Mouse (Mus musculus) megakaryocyte, adult 5-6 weeks (primary cell): Measurements from ENCODE around the gene Zfp629. TPM values are rescaled to one million over a fixed set of nuclear protein-coding genes. Genes with fewer than 3 reads are reported as not detected.
A peak's percentile ranks its signal among the peaks of the same experiment; 100 is the strongest.
"Not testable (repeated sequence)": the region's sequence is repeated elsewhere in the genome, so short reads cannot be mapped to it uniquely, and the experiment has no call there.

Source experiments
- ATAC-seq: 2 replicates; pipeline ENCODE4 v1.8.0; 2016; ENCODE audit warnings: mild to moderate bottlenecking, inconsistent platforms; ENCODE audit not compliant: poor library complexity, severe bottlenecking
- total RNA-seq, 2 experiments: library from RNA; stranded (forward) in 1 of 2; stranded (reverse) in 1 of 2; fragments of 153-499, 151-499 nt in 1 of 2; fragments of 221-1000, 200-1000 nt in 1 of 2; gene quantifications; 2 replicates each; pipeline versions ENCODE4 v1.2.3 to v1.2.4; 2015 to 2017

Gene Zfp629
- 3.5 TPM in 2 replicates for total RNA-seq (2015)
- total RNA-seq (2017): 4.2 and 5.8 TPM in 2 replicates

GRCm38 (mm10) chr7:127614891-127615843, at the start of gene Zfp629:
Gene Zfp629 (minus strand): TSS chr7:127615797.
- peak; percentile 41 for ATAC-seq

DNA sequence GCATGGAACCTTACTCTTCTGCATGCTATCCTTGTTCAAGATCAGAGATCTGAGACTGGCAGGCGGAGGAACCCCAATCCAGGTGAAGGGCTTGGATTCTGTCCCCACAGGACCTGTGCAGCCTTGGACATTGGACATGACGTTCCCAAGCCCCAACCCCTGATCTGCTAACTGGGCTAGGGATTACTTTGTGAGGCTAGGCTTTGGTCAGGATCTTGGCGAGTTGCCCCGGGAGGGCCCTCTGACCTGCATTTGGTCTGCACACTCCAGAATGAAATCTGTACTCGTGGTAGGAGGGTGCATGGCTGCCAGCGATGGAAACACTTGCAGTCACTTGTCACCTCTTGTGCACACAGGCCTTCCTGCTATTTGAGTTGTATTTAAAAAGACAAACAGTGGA, 47.3 kb upstream of the Zfp629 start:
- no peak for ATAC-seq

DNA sequence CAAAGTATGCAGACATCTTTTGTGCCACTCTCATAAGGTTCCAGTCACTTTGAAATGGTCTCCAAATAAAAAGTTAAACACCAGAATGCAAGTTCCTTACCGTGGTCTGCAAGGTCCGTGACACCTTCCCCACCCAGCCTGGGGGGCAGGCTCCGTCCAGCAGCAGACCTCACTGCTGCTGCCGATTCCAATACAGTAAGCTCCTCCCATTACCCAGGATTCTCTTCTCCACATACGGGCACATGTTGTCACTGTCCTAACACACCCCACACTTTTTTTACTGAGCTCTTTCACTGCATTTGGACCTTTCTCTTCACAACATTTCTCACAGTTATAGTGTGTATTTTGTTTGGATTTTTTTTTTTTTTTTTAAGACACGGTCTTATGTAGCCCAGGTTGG, 46.2 kb upstream of the Zfp629 start:
- ATAC-seq: no peak

- ATAC-seq: no peak
These were observed 45.3 kb upstream of the Zfp629 start for GRCm38 (mm10) chr7:127660882-127661281.

DNA sequence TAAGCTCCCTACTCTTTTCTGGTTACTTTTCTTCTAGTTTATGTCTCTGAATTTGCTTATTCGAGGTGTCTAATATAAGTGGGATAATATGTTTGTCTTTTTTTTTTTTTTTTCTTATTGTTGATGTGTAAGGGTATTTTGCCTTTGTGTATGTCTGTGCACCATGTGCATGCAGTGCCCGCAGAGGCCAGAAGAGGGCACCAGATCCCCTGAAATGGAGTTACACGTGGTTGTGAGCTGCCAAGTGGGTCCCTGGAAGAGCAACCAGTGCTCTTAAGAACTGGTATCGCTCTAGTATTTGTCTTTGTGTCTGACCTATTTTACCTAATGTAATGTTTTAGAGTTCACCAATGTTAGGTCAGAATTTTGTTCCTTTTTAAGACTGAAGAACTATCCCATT, 41.3 kb upstream of the Zfp629 start:
- no peak for ATAC-seq

DNA sequence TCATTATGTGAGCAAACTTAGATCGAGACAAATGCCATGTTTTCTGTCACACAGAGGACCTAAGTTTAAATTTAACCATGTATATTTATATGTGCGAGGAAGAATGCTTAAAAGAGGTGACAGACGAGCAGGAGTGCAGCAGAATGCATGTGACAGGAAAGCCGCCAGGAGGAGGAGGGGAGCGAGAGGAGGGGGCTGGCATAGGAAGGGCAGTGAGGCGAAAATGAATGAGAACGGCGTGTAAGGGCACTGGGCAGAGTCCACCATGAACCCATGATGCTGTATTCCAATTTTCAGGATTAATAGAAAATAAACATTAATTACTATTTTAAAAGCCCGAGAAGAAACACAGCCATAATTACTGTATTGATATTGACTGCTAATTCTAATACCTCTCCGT, 38.7 kb upstream of the Zfp629 start:
- ATAC-seq: no peak

GRCm38 (mm10) chr7:127652050-127652449, 36.5 kb upstream of the Zfp629 start:
- no peak for ATAC-seq

GRCm38 (mm10) chr7:127651624-127652023, 36.0 kb upstream of the Zfp629 start:
- no peak for ATAC-seq

DNA sequence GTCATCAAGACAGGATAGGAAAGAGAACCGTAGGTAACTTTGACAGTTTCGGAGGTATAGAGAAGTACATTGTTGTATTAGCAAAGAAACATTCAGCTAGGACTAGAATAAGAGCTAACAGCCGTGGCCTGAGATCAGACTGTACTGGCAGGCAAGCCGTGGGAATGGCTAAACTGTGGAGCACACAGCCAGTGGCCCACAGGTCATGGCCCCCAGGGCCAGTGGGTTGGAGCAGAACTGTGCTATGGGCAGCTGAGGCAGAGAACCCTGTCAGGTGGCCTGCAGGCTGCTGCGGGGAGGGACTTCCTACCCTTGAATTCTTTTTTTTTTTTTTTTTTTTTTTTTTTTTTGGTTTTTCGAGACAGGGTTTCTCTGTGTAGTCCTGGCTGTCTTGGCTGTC, 33.6 kb upstream of the Zfp629 start:
- ATAC-seq: no peak

- no peak for ATAC-seq
These were observed 33.1 kb upstream of the Zfp629 start for GRCm38 (mm10) chr7:127648516-127649201.

DNA sequence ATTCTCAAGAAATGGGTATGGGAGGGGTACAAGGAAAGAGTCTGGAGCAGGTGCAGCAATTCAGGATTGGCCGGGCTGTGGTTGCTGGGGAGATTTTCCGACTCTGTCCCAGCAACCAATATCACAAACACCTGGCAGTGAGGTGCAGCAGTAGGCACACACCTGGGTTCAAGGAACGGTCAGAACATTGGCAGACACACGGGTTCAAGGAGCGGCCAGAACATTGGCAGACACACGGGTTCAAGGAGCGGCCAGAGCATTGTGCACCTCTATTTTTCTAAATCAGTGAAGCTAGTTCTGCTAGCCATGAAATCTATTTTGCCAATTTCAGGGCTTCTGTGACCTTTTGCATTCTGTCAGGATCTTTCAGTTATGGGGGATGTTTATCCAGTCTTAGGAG, 32.0 kb upstream of the Zfp629 start:
- not testable (repeated sequence) for ATAC-seq

DNA sequence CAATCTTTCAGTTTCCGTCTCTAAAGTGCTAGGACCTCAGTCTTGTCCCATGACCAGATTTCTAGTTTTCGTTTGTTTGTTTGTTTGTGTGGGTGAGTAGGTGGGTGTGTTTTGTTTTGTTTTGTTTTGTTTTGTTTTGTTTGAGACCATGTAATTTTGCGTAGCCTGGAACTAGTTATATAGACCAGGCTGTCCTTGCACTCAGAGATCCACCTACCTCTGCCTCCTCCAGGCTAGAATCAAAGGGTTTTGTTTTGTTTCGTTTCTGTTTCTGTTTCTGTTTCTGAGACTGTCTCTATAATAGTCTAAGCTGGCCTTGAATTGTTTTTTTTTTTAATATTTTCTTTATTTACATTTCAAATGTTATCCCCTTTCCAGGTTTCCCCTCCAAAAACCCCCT, 30.8 kb upstream of the Zfp629 start:
- ATAC-seq: no peak

- ATAC-seq: no peak
These were observed 26.7 kb upstream of the Zfp629 start for GRCm38 (mm10) chr7:127642254-127642653.

- no peak for ATAC-seq
These were observed 25.7 kb upstream of the Zfp629 start for GRCm38 (mm10) chr7:127641260-127641659.

DNA sequence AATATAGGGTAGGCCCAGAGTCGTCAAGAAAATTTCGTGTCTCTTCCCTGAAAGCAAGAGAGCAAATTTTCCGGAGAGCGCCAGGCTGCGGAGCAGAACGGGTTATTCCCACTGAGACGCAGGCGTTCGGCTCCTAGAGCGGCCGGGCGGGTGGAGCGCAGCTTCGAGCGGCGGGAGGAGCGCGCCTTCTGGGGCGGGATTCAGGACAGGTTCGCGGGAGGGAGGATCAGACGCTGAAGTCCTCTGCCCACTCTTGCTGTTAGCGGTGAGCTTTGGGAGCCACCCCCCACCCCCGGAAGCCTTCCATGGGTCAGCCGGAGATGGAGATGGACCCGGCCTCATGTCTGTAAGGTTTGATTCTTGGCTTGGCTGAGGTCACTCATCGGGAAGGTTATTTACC, 21.4 kb upstream of the Zfp629 start:
- ATAC-seq: no peak

DNA sequence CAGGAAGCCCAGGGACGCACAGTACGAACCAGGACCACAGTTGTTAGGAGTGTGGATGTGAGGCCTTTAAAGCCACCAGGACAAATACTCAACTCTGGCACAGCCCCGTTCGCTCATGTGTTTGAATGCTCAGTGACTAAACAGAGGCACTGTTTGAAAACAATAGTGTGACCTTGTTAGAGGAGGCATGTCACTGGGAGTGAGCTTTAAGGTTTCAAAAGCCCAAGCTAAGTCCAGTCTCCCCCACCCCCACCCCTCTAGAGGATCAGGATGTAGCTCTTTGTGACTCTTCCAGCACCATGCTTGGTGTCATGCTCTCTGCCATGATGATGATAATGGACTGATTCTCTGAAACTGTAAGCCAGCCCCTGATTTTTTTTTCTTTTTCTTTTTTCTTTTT, 15.8 kb upstream of the Zfp629 start:
- ATAC-seq: no peak

DNA sequence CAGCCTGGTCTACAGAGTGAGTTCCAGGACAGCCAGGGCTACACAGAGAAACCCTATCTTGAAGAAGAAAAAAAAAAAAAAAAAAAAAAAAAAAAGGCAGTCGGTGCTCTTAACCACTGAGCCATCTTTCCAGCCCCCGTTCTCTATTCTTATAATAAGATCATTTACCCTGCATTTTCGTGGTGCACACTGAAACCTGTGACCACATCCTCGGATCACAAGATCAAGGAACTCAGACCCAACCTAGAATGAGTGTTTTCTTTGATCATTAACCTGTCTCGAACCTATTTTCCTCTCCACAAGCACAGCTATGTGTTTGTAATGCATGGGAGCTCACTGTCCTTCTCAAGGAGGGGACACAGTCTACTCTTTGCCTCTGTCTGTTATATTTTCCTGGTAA, 13.0 kb upstream of the Zfp629 start:
- no peak for ATAC-seq

DNA sequence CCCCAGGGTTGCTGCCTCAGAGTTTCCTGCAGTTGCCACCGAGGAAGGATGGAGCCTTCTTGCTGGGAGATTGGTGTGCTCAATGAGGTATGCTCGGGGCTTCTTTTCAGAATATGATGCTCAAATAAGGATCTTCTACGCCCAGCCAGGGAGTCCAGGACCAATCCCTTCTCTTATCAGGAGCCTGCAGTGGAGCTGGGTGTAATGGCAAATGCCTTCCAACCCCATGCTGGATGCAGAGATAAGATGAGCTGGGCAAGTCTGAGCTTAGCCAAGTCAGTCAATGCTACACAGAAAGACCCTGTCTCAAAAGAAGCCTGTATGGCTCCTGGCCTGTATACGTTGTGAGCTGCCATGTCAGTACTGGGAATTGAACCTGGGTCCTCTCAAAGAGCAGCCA, 10.9 kb upstream of the Zfp629 start:
- no peak for ATAC-seq

- ATAC-seq: no peak
These were observed 10.4 kb upstream of the Zfp629 start for GRCm38 (mm10) chr7:127626039-127626438.

DNA sequence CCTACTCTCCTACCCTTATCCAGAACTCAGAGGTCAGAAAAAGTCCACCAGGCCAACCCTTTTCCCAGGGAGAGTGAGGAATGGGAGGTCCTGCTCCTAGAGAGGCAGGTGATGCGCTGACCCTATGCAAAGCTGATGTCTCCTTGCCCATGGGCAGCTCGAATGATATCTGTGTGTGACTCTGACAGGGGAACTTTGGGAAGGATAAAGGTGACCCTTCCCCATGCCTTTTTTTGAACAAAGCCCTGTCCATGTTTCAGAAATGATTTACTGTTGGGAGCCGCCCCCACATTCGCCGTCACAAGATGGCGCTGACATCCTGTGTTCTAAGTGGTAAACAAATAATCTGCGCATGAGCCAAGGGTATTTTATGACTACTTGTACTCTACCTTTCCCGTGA, 2.8 kb upstream of the Zfp629 start:
- ATAC-seq: not testable (repeated sequence)

- ATAC-seq: no peak
These were observed 2.4 kb upstream of the Zfp629 start for GRCm38 (mm10) chr7:127617962-127618361.

DNA sequence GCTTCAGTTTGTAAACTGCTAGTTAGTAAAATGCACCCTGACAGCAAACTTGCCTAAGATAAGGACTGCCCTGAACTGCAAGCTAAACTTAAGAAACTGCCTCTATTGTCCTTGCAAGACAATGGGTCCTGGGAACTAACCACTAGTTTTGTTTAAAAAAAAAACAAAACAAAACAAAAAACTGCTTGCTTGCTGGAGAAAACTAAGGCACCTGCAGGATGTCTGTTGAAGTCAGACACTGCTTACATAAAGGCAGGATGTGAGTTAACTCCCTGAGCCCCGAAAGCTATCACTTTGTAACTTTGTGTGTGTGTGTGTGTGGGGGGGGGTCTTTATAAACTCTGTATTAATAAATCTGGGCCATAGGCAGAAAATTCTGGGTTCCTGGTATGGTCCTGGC, 1.3 kb upstream of the Zfp629 start:
- ATAC-seq: no peak
